ENCODE assay signal across 8 mouse cellular contexts in the genomic region with DNA sequence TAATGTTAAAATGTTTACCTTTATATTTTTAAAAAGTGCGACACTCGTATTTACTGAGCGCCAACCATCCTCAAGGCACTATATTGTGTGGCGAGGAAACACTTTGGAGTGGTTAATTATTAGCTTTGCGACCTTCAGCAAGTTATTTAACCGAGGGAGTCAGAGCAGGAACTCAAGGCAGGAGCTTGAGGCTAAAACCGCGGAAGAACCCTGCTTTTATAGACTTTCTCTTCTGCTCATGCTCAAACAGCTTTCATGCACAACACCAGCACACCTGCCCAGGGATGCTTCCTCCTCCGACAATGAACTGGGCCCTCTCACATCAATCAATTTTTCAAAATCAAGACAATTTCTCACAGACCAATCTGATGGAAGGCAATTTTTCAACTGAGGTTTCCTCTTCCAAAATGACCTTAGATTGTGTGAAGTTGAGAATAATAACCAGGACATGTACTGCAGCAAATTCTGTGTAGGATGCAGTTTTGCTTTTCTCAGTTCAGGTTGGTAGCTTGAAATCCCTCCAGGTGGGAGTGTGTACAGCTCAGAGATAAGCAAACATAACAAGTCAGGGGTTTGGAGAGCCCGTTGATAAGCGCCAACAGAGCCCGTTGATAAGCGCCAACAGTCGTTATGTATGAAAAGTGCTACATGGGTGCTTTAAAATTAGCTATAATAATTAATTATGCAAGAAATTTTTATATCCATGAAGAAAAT. TPM values are rescaled to one million over a fixed set of nuclear protein-coding genes. Genes with fewer than 3 reads are reported as not detected.
A peak's percentile ranks its signal among the peaks of the same experiment; 100 is the strongest.
DNase-seq lines count a peak whose midpoint lies in the region; ATAC-seq and TF ChIP-seq lines count a peak whose summit lies in the region.

No protein-coding gene starts in this region.

- H3K27ac ChIP-seq in lung, embryonic 14.5 days (ENCODE audit: low read depth): peak overlapping the region; percentile 61; the same call in 1 of the 2 replicates
- peak overlapping the region; percentile 7 for H3K27ac ChIP-seq in heart, embryonic 15.5 days

- H3K4me3 ChIP-seq in lung, embryonic 14.5 days (ENCODE audit: low read depth, low read length): peak overlapping the region; percentile 79
- peak overlapping the region; percentile 95 for H3K4me3 ChIP-seq in heart, embryonic 15.5 days
- peak overlapping the region; percentile 73 for H3K4me3 ChIP-seq in myocyte

- H3K27me3 ChIP-seq in lung, embryonic 14.5 days (ENCODE audit: insufficient read depth, low read length): no peaks in the 10 kb centered on the region
- H3K27me3 ChIP-seq in heart, embryonic 15.5 days: no peaks in the 10 kb centered on the region
- H3K27me3 ChIP-seq in myocyte (ENCODE audit: control insufficient read depth, insufficient read depth, insufficient read length): no peaks in the 10 kb centered on the region

- H3K79me2 ChIP-seq in myocyte (ENCODE audit: control insufficient read depth, insufficient read depth): peaks cover 11% of the 10 kb centered on the region

- ATAC-seq in lung, embryonic 14.5 days (ENCODE audit: insufficient read depth): peak; percentile 71
- peak; percentile 44 for ATAC-seq in heart, embryonic 15.5 days (replicated peaks; ENCODE audit: insufficient number of reproducible peaks, insufficient read depth, low FRiP score, low read depth)

- no peaks in the 10 kb centered on the region for H3K9me3 ChIP-seq in lung, embryonic 14.5 days (ENCODE audit: low read depth, low read length)
- no peaks in the 10 kb centered on the region for H3K9me3 ChIP-seq in heart, embryonic 15.5 days (replicated peaks)

- peak overlapping the region; percentile 79 for H3K4me2 ChIP-seq in lung, embryonic 14.5 days
- H3K4me2 ChIP-seq in heart, embryonic 15.5 days: peak overlapping the region; percentile 61
- peak overlapping the region; percentile 95 for H3K4me2 ChIP-seq in myocyte (ENCODE audit: low read depth)

- WGBS in lung, embryonic 14.5 days: 25% methylated on average over 14 of the region's 14 CpGs
- 23% methylated on average over 14 of the region's 14 CpGs for WGBS in heart, embryonic 15.5 days
- WGBS in large intestine, adult 2 months: 16% methylated on average over 14 of the region's 14 CpGs

- TF ChIP-seq CTCF in lung, embryonic 14.5 days (IDR thresholded peaks at IDR 0.05; ENCODE audit: low read depth): no peak

- peak overlapping the region; percentile 74; the same call in 1 of the 2 replicates for H3K9ac ChIP-seq in lung, embryonic 14.5 days
- peak overlapping the region; percentile 14 for H3K9ac ChIP-seq in heart, embryonic 15.5 days

- H3K36me3 ChIP-seq in lung, embryonic 14.5 days (ENCODE audit: insufficient read depth): no peaks in the 10 kb centered on the region
- no peaks in the 10 kb centered on the region for H3K36me3 ChIP-seq in heart, embryonic 15.5 days
- no peaks in the 10 kb centered on the region for H3K36me3 ChIP-seq in myocyte (ENCODE audit: control insufficient read depth, insufficient read depth)

- no peak for TF ChIP-seq POLR2A in myocyte (IDR thresholded peaks at IDR 0.05; ENCODE audit: insufficient read length, low read depth)

- H3ac ChIP-seq in myocyte (ENCODE audit: control insufficient read depth, insufficient read length): no peak overlapping the region

- peak; percentile 67 for DNase-seq in lung, embryonic 14.5 days
- DNase-seq in lung, postnatal 36 days: no peak
- peak; percentile 38 for DNase-seq in cerebellum, adult 9-10 months
- DNase-seq in large intestine, adult 2 months (ENCODE audit: low read depth, low spot score): peak; percentile 77
- no peak for DNase-seq in adrenal gland, postnatal 25 days
- DNase-seq in retina, postnatal 1 day: no peak

- H3K4me1 ChIP-seq in lung, embryonic 14.5 days (ENCODE audit: insufficient read depth): no peaks in the 10 kb centered on the region
- peaks cover 13% of the 10 kb centered on the region for H3K4me1 ChIP-seq in heart, embryonic 15.5 days (replicated peaks)

TF ChIP-seq in myocyte, 11 proteins besides CTCF, POLR2A, EP300 and RAD21:
- no peak for TF ChIP-seq USF1 (IDR thresholded peaks at IDR 0.05; ENCODE audit: low read depth)
- no peak for TF ChIP-seq SRF (IDR thresholded peaks at IDR 0.05; ENCODE audit: control insufficient read depth, insufficient read length, low read depth)
- TF ChIP-seq TCF12 (IDR thresholded peaks at IDR 0.05; ENCODE audit: insufficient read depth, poor library complexity, severe bottlenecking): no peak
- TF ChIP-seq E2F4 (IDR thresholded peaks at IDR 0.05; ENCODE audit: insufficient read depth): no peak
- no peak for TF ChIP-seq CEBPB (IDR thresholded peaks at IDR 0.05; ENCODE audit: insufficient read depth, poor library complexity, severe bottlenecking)
- TF ChIP-seq POLR2AphosphoS2 (IDR thresholded peaks at IDR 0.05; ENCODE audit: insufficient read length, low read depth): no peak
- TF ChIP-seq TCF3 (IDR thresholded peaks at IDR 0.05; ENCODE audit: insufficient read length, low read depth): no peak
- no peak for TF ChIP-seq MAX (IDR thresholded peaks at IDR 0.05; ENCODE audit: low read depth)
- TF ChIP-seq REST (IDR thresholded peaks at IDR 0.05; ENCODE audit: insufficient read depth, insufficient read length): no peak
- no peak for TF ChIP-seq MYOD1 (IDR thresholded peaks at IDR 0.05; ENCODE audit: control insufficient read depth in 1 of 3, insufficient read length in 2 of 3, low read depth in 2 of 3)
- TF ChIP-seq MYOG (IDR thresholded peaks at IDR 0.05; ENCODE audit: control insufficient read depth in 1 of 3, insufficient read depth in 1 of 3, insufficient read length in 2 of 3, low read depth in 2 of 3): no peak

RNA-seq across cellular contexts. Expression of gene Pigu, which starts 0.6 kb away (rescaled TPM):
- polyA plus RNA-seq in lung, embryonic 14.5 days (2014; fragmentation: Nextera tagmentation; extraction: Ambion mirVana): 52.0 and 54.0 TPM in 2 replicates
- polyA plus RNA-seq in heart, embryonic 15.5 days (2015; fragmentation: Nextera tagmentation; extraction: Ambion mirVana): 45.4 and 53.5 TPM in 2 replicates
- 41.5 and 42.2 TPM in 2 replicates for polyA plus RNA-seq in large intestine, adult 2 months (2012; rRNA removed)
- polyA plus RNA-seq in myocyte (2012; fragmentation: generic; extraction: Trizol): 27.0 TPM
- 40.9 and 46.2 TPM in 2 replicates for total RNA-seq in adrenal gland, postnatal 25 days (2021)

RNA-seq across cellular contexts. Expression of gene Trp53inp2, which starts 23.0 kb away (rescaled TPM):
- 15.0 and 17.8 TPM in 2 replicates for polyA plus RNA-seq in lung, embryonic 14.5 days (2014; fragmentation: Nextera tagmentation; extraction: Ambion mirVana)
- 103 and 116 TPM in 2 replicates for polyA plus RNA-seq in heart, embryonic 15.5 days (2015; fragmentation: Nextera tagmentation; extraction: Ambion mirVana)
- polyA plus RNA-seq in large intestine, adult 2 months (2012; rRNA removed): 59.2 and 83.3 TPM in 2 replicates
- polyA plus RNA-seq in myocyte (2012; fragmentation: generic; extraction: Trizol): 100 TPM
- 322 and 410 TPM in 2 replicates for total RNA-seq in adrenal gland, postnatal 25 days (2021)

Comparison
In these comparisons a context has a peak if more than half of its experiments do, and no peak if none do; other contexts are left out.
1. DNase-seq: peak in lung, embryonic 14.5 days (single experiment), cerebellum, adult 9-10 months (single experiment) and large intestine, adult 2 months (single experiment); none in lung, postnatal 36 days (single experiment), adrenal gland, postnatal 25 days (single experiment) and retina, postnatal 1 day (single experiment).
2. Peak in every context shown above with its lines, with median percentiles within 50 percentile points of each other: H3K4me2 ChIP-seq and H3K4me3 ChIP-seq.